Mouse (Mus musculus) kidney, postnatal 0 days (tissue): ENCODE data around the gene Ccdc122. TPM values are rescaled to one million over a fixed set of nuclear protein-coding genes. Genes with fewer than 3 reads are reported as not detected.

Experiments used
- ATAC-seq: fragments of 200-750 bp; cut with Nextera tagmentation; replicated peaks from 2 replicates; pipeline ENCODE4 v1.8.0; 2017; ENCODE audit warnings: low read depth, moderate number of reproducible peaks, moderate TSS enrichment, moderate library complexity; ENCODE audit not compliant: low FRiP score
- DNase-seq: peaks from one replicate; pipeline ENCODE4 v3.0.0-alpha.2; 2016; ENCODE audit warnings: low spot score
- H3K27ac ChIP-seq: fragments of 300-500 bp; sonication (generic); 2 replicates; pipeline ENCODE4 v1.5.1; 2014; ENCODE audit warnings: mild to moderate bottlenecking
- H3K27me3 ChIP-seq: fragments of 300-500 bp; sonication (generic); 2 replicates; pipeline ENCODE4 v1.6.1; 2014; ENCODE audit warnings: low read length, mixed read lengths; ENCODE audit not compliant: insufficient read depth
- H3K36me3 ChIP-seq: fragments of 300-500 bp; sonication (generic); 2 replicates; pipeline ENCODE4 v1.6.1; 2014; ENCODE audit warnings: low read length, mixed read lengths; ENCODE audit not compliant: insufficient read depth
- H3K4me1 ChIP-seq: fragments of 300-500 bp; sonication (generic); replicated peaks from 2 replicates; pipeline ENCODE4 v1.6.1; 2014; ENCODE audit warnings: antibody characterized with exemption, low read length, mixed read lengths; ENCODE audit not compliant: insufficient read depth
- H3K4me2 ChIP-seq: fragments of 300-500 bp; sonication (generic); 2 replicates; pipeline ENCODE4 v1.6.1; 2014; ENCODE audit warnings: mild to moderate bottlenecking, low read length, moderate library complexity, mixed read lengths
- H3K4me3 ChIP-seq: fragments of 300-500 bp; sonication (generic); replicated peaks from 2 replicates; pipeline ENCODE4 v1.5.1; 2014; ENCODE audit warnings: low read depth, low read length
- H3K9ac ChIP-seq: fragments of 300-500 bp; sonication (generic); 2 replicates; pipeline ENCODE4 v1.6.1; 2014; ENCODE audit warnings: low read depth, low read length
- H3K9me3 ChIP-seq: fragments of 300-500 bp; sonication (generic); replicated peaks from 2 replicates; pipeline ENCODE4 v1.6.1; 2016; ENCODE audit warnings: low read length, inconsistent platforms, mixed read lengths
- CTCF ChIP-seq: IDR thresholded peaks from 2 replicates; pipeline ENCODE4 v1.5.1; 2016; ENCODE audit warnings: antibody characterized with exemption, low read depth, mild to moderate bottlenecking, moderate library complexity
- WGBS: fragments of 180-500 bp; shearing (Covaris S2); extraction: QIAGEN DNeasy Blood & Tissue Kit; methylation state at CpG from one replicate; pipeline ENCODE4 v1.1.7; 2014; 5-methylcytosine and 5-hydroxymethylcytosine counted together
- polyA plus RNA-seq: library from polyadenylated mRNA; unstranded; fragments of >200 nt; fragmentation: Nextera tagmentation; extraction: Ambion mirVana; gene quantifications from 2 replicates; pipeline ENCODE4 v1.2.1, GENCODE M21; 2015

The Ccdc122 gene
- polyA plus RNA-seq, 1 experiment from 2014 or later, result 2.3 TPM

DNA sequence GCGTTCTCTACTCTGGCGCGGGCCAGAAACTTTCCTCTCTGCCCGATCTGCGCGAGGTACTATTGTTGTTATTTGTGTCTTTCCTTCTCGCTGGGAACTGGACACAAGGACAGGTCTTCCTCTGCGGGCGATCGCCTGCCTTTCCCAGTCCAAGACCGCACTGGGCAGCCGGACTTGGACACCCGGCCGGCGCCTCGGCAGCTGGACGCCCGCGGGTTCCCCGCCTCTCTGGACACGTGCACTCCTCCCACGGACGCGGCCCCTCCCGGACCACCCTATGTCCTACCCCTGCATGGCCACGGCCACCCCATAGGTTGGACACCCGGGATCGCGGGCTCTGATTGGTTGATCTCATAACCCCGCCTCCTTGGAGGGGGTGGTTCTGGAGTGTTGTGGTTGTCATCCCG, 120.9 kb downstream of the Ccdc122 start:
- Histone ChIP-seq H3K4me2 (peak overlapping the region; percentile 100), H3K4me1 (no peaks in the 10 kb centered on the region; the same call in 1 of the 2 replicates), H3K36me3 (no peaks in the 10 kb centered on the region), H3K9me3 (no peaks in the 10 kb centered on the region), H3K4me3 (peak overlapping the region; percentile 68), H3K27ac (no peak overlapping the region), H3K9ac (peak overlapping the region; percentile 52), H3K27me3 (0 out of 2 replicates have a peak, but pooled peaks cover 7% of the 10 kb centered on the region)
- no peak for TF ChIP-seq CTCF
- ATAC-seq, result peak; percentile 85
- under 1% methylated on average over 31 of the region's 31 CpGs for WGBS
- DNase-seq, result peak; percentile 78

DNA sequence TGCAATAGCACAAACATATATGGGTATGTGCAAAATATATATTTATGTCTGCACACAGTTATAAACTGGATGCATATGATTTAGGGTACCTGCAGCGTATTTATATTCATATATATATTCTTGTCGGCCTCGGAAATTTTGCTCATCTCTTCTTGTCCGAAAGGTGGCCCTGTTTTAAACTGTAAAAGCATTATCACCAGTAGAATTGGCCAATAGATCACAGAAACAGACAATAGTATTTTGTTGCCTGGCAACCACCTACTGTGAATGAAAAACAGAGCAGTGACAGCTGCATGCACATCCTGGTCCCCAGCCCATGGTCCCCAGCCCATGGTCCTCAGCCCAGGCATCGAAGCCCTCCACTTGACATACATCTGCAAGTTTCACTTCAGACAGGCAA, 122.8 kb downstream of the Ccdc122 start:
- Histone ChIP-seq H3K27ac (no peak overlapping the region), H3K36me3 (no peaks in the 10 kb centered on the region), H3K9me3 (no peaks in the 10 kb centered on the region), H3K4me1 (no peaks in the 10 kb centered on the region; the same call in 1 of the 2 replicates), H3K4me2 (no peak overlapping the region), H3K27me3 (0 out of 2 replicates have a peak, but pooled peaks cover 7% of the 10 kb centered on the region), H3K4me3 (no peak overlapping the region), H3K9ac (no peak overlapping the region)
- no peak for TF ChIP-seq CTCF
- ATAC-seq (no peak), DNase-seq (no peak)
- WGBS, result 80% methylated on average over 5 of the region's 5 CpGs

Other genes with a start within 250 kb of the Ccdc122 start
- gene Lacc1, start 132 bp downstream of the Ccdc122 start, polyA plus RNA-seq, result 5.5 and 5.8 TPM in 2 replicates
- gene Enox1, start 120.0 kb downstream of the Ccdc122 start, polyA plus RNA-seq, result 6.6 and 6.8 TPM in 2 replicates